15 mouse cellular contexts compared by ENCODE assay signal in the genomic region with DNA sequence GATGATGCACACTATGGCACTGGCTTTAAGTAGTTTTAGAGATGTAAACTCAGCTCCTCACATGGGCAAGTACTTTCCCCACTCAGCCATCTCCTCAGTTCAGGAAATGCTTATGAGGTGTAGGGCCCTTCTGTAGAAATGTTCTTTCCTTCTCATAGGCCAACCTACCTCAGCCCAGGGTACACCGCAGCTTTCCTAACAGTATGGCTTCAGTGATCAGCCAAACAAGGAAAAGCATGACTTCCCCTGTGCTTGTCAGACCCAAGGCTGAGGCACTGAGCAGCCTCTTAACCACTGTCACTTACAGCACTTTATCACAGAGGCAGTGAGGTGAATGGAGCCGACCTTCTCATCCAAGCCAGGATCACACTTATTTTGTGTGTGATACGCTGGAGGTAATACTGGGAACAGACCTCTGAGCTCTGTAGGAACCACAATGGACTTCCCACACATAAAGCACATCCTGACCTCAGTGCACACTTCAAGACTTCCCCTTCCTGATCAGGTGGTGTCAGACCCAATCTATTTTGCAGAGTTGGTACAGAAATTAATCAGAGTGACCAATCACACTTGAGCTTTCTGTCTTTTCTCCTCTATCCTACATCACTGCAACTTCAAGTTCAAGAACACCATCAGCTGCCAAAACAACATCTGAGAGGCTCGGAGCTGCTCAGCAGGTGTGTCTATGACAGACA. TPM values are rescaled to one million over a fixed set of nuclear protein-coding genes. Genes with fewer than 3 reads are reported as not detected.
DNase-seq lines count a peak whose midpoint lies in the region; ATAC-seq and TF ChIP-seq lines count a peak whose summit lies in the region.
"Had no signal": no experiment of that assay in that cellular context is flagged by ENCODE, and none has a peak within 500 bp of the region (broad histone marks: within the 10 kb centered on the region; RNA-seq: fewer than 3 reads in every experiment).

No protein-coding gene starts in this region.

- no peaks in the 10 kb centered on the region for H3K9me3 ChIP-seq in kidney, embryonic 16.5 days (ENCODE audit: low read length)
- no peaks in the 10 kb centered on the region for H3K9me3 ChIP-seq in intestine, postnatal 0 days (ENCODE audit: control insufficient read depth)
- H3K9me3 ChIP-seq: embryonic facial prominence, embryonic 12.5 days; forebrain, embryonic 15.5 days; limb, embryonic 12.5 days; neural tube, embryonic 13.5 days had no signal

- no peak for TF ChIP-seq CTCF in intestine, postnatal 0 days (IDR thresholded peaks at IDR 0.05; ENCODE audit: low read depth)
- TF ChIP-seq CTCF in thymus, adult 2 months (IDR thresholded peaks at IDR 0.05; ENCODE audit: borderline replicate concordance, control insufficient read depth, extremely low read depth, insufficient read depth, low read length, poor library complexity), result no peak

- no peaks in the 10 kb centered on the region for H3K36me3 ChIP-seq in kidney, embryonic 16.5 days (ENCODE audit: insufficient read depth, low read length)
- no peaks in the 10 kb centered on the region for H3K36me3 ChIP-seq in intestine, postnatal 0 days (ENCODE audit: control insufficient read depth, insufficient read depth)
- no peaks in the 10 kb centered on the region for H3K36me3 ChIP-seq in thymus, adult 2 months (ENCODE audit: control insufficient read depth, insufficient read depth, low read length)
- H3K36me3 ChIP-seq: embryonic facial prominence, embryonic 12.5 days; forebrain, embryonic 15.5 days; limb, embryonic 12.5 days; neural tube, embryonic 13.5 days had no signal

- no peak for ATAC-seq in kidney, embryonic 16.5 days (ENCODE audit: low FRiP score, low TSS enrichment)
- ATAC-seq in CD4-positive, CD25-positive, alpha-beta regulatory T cell, adult 4 months, result peak; percentile 53
- ATAC-seq in common myeloid progenitor, adult 5-6 weeks (replicated peaks; ENCODE audit: low read depth, poor library complexity, severe bottlenecking), result peak; percentile 49
- ATAC-seq in intestine, postnatal 0 days, result no peak
- ATAC-seq: forebrain, embryonic 15.5 days had no signal

- peak overlapping the region; percentile 46; the same call in 1 of the 2 replicates for H3K27ac ChIP-seq in kidney, embryonic 16.5 days (ENCODE audit: low read length)
- H3K27ac ChIP-seq in intestine, postnatal 0 days (ENCODE audit: low read depth, low read length), result peak overlapping the region; percentile 78
- H3K27ac ChIP-seq in thymus, adult 2 months (ENCODE audit: control insufficient read depth, insufficient read depth, low read length), result no peak overlapping the region
- H3K27ac ChIP-seq: embryonic facial prominence, embryonic 12.5 days; limb, embryonic 12.5 days; neural tube, embryonic 13.5 days had no signal

- H3K4me3 ChIP-seq in kidney, embryonic 16.5 days (ENCODE audit: low read length), result no peak overlapping the region
- no peak overlapping the region for H3K4me3 ChIP-seq in intestine, postnatal 0 days (ENCODE audit: low read depth, low read length)
- H3K4me3 ChIP-seq in thymus, adult 2 months (ENCODE audit: control insufficient read depth, insufficient read depth, low read length), result no peak overlapping the region
- H3K4me3 ChIP-seq: embryonic facial prominence, embryonic 12.5 days; forebrain, embryonic 15.5 days; limb, embryonic 12.5 days; neural tube, embryonic 13.5 days had no signal

- H3K4me2 ChIP-seq in kidney, embryonic 16.5 days (replicated peaks; ENCODE audit: low read depth, low read length), result no peak overlapping the region
- H3K4me2 ChIP-seq in intestine, postnatal 0 days (replicated peaks; ENCODE audit: low read depth), result no peak overlapping the region
- H3K4me2 ChIP-seq: embryonic facial prominence, embryonic 12.5 days; forebrain, embryonic 15.5 days; limb, embryonic 12.5 days; midbrain, embryonic 11.5 days; neural tube, embryonic 13.5 days had no signal

- no peak for DNase-seq in kidney, postnatal 14 days
- no peak for DNase-seq in spleen, postnatal 4 days (ENCODE audit: low spot score in 2 of 2)
- DNase-seq in T-cell, adult 2 months (ENCODE audit: low spot score), result no peak
- DNase-seq in thymus, adult 2 months, result no peak
- DNase-seq: kidney, postnatal 10 days; thymus, postnatal 25 days had no signal

- H3K27me3 ChIP-seq in kidney, embryonic 16.5 days (ENCODE audit: insufficient read depth, low read length), result no peaks in the 10 kb centered on the region
- H3K27me3 ChIP-seq in intestine, postnatal 0 days (replicated peaks; ENCODE audit: control insufficient read depth, insufficient read depth, low read length), result no peaks in the 10 kb centered on the region
- no peaks in the 10 kb centered on the region for H3K27me3 ChIP-seq in thymus, adult 2 months (ENCODE audit: control insufficient read depth, insufficient read depth, low read length)
- H3K27me3 ChIP-seq: embryonic facial prominence, embryonic 12.5 days; forebrain, embryonic 15.5 days; limb, embryonic 12.5 days; neural tube, embryonic 13.5 days had no signal

- WGBS in kidney, embryonic 16.5 days, result 81% methylated on average over 4 of the region's 4 CpGs
- 78% methylated on average over 4 of the region's 4 CpGs for WGBS in intestine, postnatal 0 days
- 40% methylated on average over 4 of the region's 4 CpGs for WGBS in thymus, adult 2 months

- TF ChIP-seq POLR2A in thymus, adult 2 months (IDR thresholded peaks at IDR 0.05; ENCODE audit: control insufficient read depth, extremely low read depth, insufficient read depth, low read length, poor library complexity), result no peak

- peaks cover 39% of the 10 kb centered on the region for H3K4me1 ChIP-seq in kidney, embryonic 16.5 days (ENCODE audit: insufficient read depth, low read length)
- peaks cover 25% of the 10 kb centered on the region for H3K4me1 ChIP-seq in intestine, postnatal 0 days (replicated peaks; ENCODE audit: control insufficient read depth, insufficient read depth, low read length)
- H3K4me1 ChIP-seq in thymus, adult 2 months (replicated peaks; ENCODE audit: control insufficient read depth, insufficient read depth, low read length), result peaks cover 28% of the 10 kb centered on the region

- no peak overlapping the region for H3K9ac ChIP-seq in kidney, embryonic 16.5 days (replicated peaks; ENCODE audit: low read length)
- H3K9ac ChIP-seq in intestine, postnatal 0 days (ENCODE audit: low read depth, low read length), result no peak overlapping the region
- H3K9ac ChIP-seq: embryonic facial prominence, embryonic 12.5 days; forebrain, embryonic 15.5 days; limb, embryonic 12.5 days; neural tube, embryonic 13.5 days had no signal

RNA-seq across cellular contexts. Expression of a gene that starts 26.0 kb away (rescaled TPM):
- polyA plus RNA-seq in kidney, embryonic 16.5 days (2015; fragmentation: Nextera tagmentation; extraction: Ambion mirVana), result 22.5 and 23.3 TPM in 2 replicates
- 100 to 1,000 TPM in 1 of 2 experiments, 10 to 100 TPM in 1; 73.4 to 102 TPM for polyA plus RNA-seq in CD4-positive, CD25-positive, alpha-beta regulatory T cell, adult 4 months (2017; shearing (Covaris generic))
- 10.6 and 19.9 TPM in 2 replicates for total RNA-seq in common myeloid progenitor, adult 5-6 weeks (2017)
- polyA plus RNA-seq in intestine, postnatal 0 days (2015; fragmentation: Nextera tagmentation; extraction: Ambion mirVana), result 13.5 and 17.3 TPM in 2 replicates
- polyA plus RNA-seq in thymus, adult 2 months (2012; rRNA removed), result 104 and 122 TPM in 2 replicates

Comparison
In these comparisons a context has a peak if more than half of its experiments do, and no peak if none do; other contexts are left out.
1. ATAC-seq: peak in CD4-positive, CD25-positive, alpha-beta regulatory T cell, adult 4 months (single experiment) and common myeloid progenitor, adult 5-6 weeks (single experiment); none in kidney, embryonic 16.5 days (single experiment) and intestine, postnatal 0 days (single experiment).